Mouse (Mus musculus) liver, embryonic 14.5 days (tissue): ENCODE data around the gene Ebf4. TPM values are rescaled to one million over a fixed set of nuclear protein-coding genes. Genes with fewer than 3 reads are reported as not detected.

Source experiments
- ATAC-seq: fragments of 200-750 bp; cut with Nextera tagmentation; 2 replicates; pipeline ENCODE4 v1.8.0; 2017; ENCODE audit warnings: moderate number of reproducible peaks, mild to moderate bottlenecking, moderate library complexity; ENCODE audit not compliant: insufficient read depth
- DNase-seq, 3 experiments: peaks; one replicate each; pipeline ENCODE4 v3.0.0-alpha.2; 2012 to 2013; ENCODE audit warnings: low read depth in 3 of 3, low spot score in 3 of 3
- H3K27ac ChIP-seq: fragments of 300-500 bp; sonication (generic); 2 replicates; pipeline ENCODE4 v1.5.1; 2014; ENCODE audit warnings: moderate library complexity, mild to moderate bottlenecking, control low read depth, inconsistent platforms
- H3K27me3 ChIP-seq: fragments of 300-500 bp; sonication (generic); 2 replicates; pipeline ENCODE4 v1.6.1; 2014; ENCODE audit warnings: mild to moderate bottlenecking, low read length, moderate library complexity; ENCODE audit not compliant: control insufficient read depth, insufficient read depth
- H3K36me3 ChIP-seq: fragments of 300-500 bp; sonication (generic); replicated peaks from 2 replicates; pipeline ENCODE4 v1.6.1; 2014; ENCODE audit warnings: low read depth; ENCODE audit not compliant: control insufficient read depth, insufficient read depth
- H3K4me1 ChIP-seq, 2 experiments: fragments of 200-500 bp in 1 of 2; fragments of 300-500 bp in 1 of 2; sonication (generic) in 1 of 2; replicated peaks; 2 replicates each; pipeline ENCODE4 v1.6.1; 2012 to 2014; ENCODE audit warnings: antibody characterized with exemption in 1 of 2, inconsistent platforms in 1 of 2, low read length in 1 of 2; ENCODE audit not compliant: control insufficient read depth in 2 of 2, insufficient read depth in 2 of 2
- H3K4me2 ChIP-seq: fragments of 300-500 bp; sonication (generic); 2 replicates; pipeline ENCODE4 v1.6.1; 2014; ENCODE audit warnings: low read depth, mild to moderate bottlenecking, control low read depth, moderate library complexity
- H3K4me3 ChIP-seq, 2 experiments: fragments of 200-500 bp in 1 of 2; fragments of 300-500 bp in 1 of 2; sonication (generic) in 1 of 2; 2 replicates each; pipeline ENCODE4 v1.5.1; 2012 to 2014; ENCODE audit warnings: low read depth in 2 of 2, low read length in 2 of 2, mild to moderate bottlenecking in 2 of 2, control low read depth in 1 of 2, inconsistent platforms in 1 of 2, moderate library complexity in 1 of 2; ENCODE audit not compliant: insufficient read depth in 1 of 2
- H3K9ac ChIP-seq: fragments of 300-500 bp; sonication (generic); replicated peaks from 2 replicates; pipeline ENCODE4 v1.6.1; 2014; ENCODE audit warnings: mild to moderate bottlenecking, control low read depth, moderate library complexity
- H3K9me3 ChIP-seq: fragments of 300-500 bp; sonication (generic); 2 replicates; pipeline ENCODE4 v1.6.1; 2016; ENCODE audit warnings: low read length, mixed read lengths; ENCODE audit not compliant: control insufficient read depth
- CTCF ChIP-seq: IDR thresholded peaks from 2 replicates; pipeline ENCODE4 v1.5.1; 2016; ENCODE audit warnings: antibody characterized with exemption, low read depth, control low read depth
- EP300 ChIP-seq: IDR thresholded peaks from 2 replicates; pipeline ENCODE4 v1.6.1; 2016; ENCODE audit warnings: antibody characterized with exemption, low read depth
- WGBS: fragments of 180-500 bp; shearing (Covaris S2); extraction: QIAGEN DNeasy Blood & Tissue Kit; methylation state at CpG from one replicate; pipeline ENCODE4 v1.1.7; 2014; ENCODE audit not compliant: insufficient replicate concordance; 5-methylcytosine and 5-hydroxymethylcytosine counted together
- polyA plus RNA-seq, 2 experiments: library from polyadenylated mRNA; depleted of rRNA in 1 of 2; stranded (reverse) in 1 of 2; unstranded in 1 of 2; fragments of >200 nt; fragmentation: Nextera tagmentation in 1 of 2; extraction: Ambion mirVana in 1 of 2; gene quantifications; 2 replicates each; pipeline versions ENCODE4 v1.2.1 to v1.2.3; 2012 to 2014

Gene Ebf4
- polyA plus RNA-seq, 2 experiments = 0.32 TPM; not detected in 1

- Histone ChIP-seq H3K27ac (no peak overlapping the region), H3K4me2 (no peak overlapping the region), H3K9ac (no peak overlapping the region), H3K36me3 (peaks cover 54% of the 10 kb centered on the region), H3K4me3 (no peak overlapping the region), H3K4me1 (peaks cover 5 to 20% of the 10 kb centered on the region in 2 experiments), H3K27me3 (no peaks in the 10 kb centered on the region), H3K9me3 (no peaks in the 10 kb centered on the region)
- ATAC-seq (no peak), DNase-seq (no peak)
- 67% methylated on average over 4 of the region's 4 CpGs for WGBS
- TF ChIP-seq EP300 = no peak
- no peak for TF ChIP-seq CTCF
These were observed 14.2 kb upstream of the Ebf4 start for GRCm38 (mm10) chr2:130280818-130281217.

GRCm38 (mm10) chr2:130283854-130284654 lies 10.9 kb upstream of the Ebf4 start, which contains the start of gene Idh3b:
Gene Idh3b (minus strand): TSS chr2:130284547.
- peak within 1 kb of the TSS; percentile 76 to 80 for H3K4me3 ChIP-seq
- 1% methylated on average over 51 of the region's 51 CpGs for WGBS
- TF ChIP-seq EP300 (no peak), CTCF (no peak)
- peak within 1 kb of the TSS; percentile 93 for H3K4me2 ChIP-seq
- H3K9me3 ChIP-seq = no peaks in the 10 kb centered on the region
- peaks cover 24% of the 10 kb centered on the region for H3K36me3 ChIP-seq
- H3K27ac ChIP-seq = peak within 1 kb of the TSS; percentile 58
- peaks cover 5 to 10% of the 10 kb centered on the region in 2 experiments for H3K4me1 ChIP-seq
- DNase-seq (peak; percentile 68 to 72 (median 69)), ATAC-seq (peak; percentile 81)
- H3K9ac ChIP-seq = peak within 1 kb of the TSS; percentile 86
- H3K27me3 ChIP-seq = no peaks in the 10 kb centered on the region

DNA sequence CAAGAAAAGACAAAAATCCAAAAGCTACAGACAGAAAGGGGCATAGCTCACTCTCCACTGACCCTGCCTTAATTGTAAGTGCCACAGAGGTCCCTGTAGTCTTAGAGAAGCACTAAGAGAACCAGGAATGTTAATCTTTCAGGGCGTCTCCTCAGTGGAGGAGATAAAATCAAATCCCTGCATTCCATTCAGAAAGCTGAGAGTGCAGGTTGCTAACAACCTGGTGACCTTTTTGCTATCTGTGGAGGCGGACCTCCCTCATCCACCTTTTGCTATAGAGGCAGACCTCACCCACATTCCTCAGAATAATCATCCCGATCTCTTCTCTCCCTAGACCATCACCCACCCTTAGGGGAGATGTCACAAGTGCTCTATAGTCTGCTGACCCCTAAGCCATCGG lies 5.9 kb upstream of the Ebf4 start:
- Histone ChIP-seq H3K4me3 (no peak overlapping the region), H3K9me3 (no peaks in the 10 kb centered on the region), H3K9ac (no peak overlapping the region), H3K27me3 (peaks cover 23% of the 10 kb centered on the region), H3K4me2 (no peak overlapping the region), H3K36me3 (no peaks in the 10 kb centered on the region), H3K27ac (no peak overlapping the region), H3K4me1 (peaks cover 0 to 5% of the 10 kb centered on the region in 2 experiments; a peak in 1 of 4 replicates)
- WGBS = 53% methylated on average over 4 of the region's 4 CpGs
- TF ChIP-seq CTCF = no peak
- no peak for TF ChIP-seq EP300
- no peak for ATAC-seq
- no peak for DNase-seq

DNA sequence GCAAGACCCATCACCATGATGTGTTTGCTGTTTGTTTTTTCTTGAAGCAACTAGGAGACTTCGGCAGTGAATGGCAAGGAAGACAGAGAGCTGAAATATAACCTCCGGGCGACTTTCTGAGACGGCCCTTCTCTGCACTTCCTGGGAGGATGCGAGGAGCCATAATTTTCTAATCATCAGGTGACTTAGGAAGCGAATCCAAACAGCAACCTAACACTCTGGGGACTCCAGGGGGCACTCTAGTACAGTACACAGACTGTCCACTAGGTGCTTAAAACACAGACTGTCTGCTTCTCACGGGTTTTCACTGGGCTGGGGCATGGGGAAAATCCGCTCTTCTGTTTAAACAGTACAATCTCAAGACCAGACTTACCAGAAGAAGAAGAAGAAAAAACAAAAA lies 3.5 kb upstream of the Ebf4 start:
- TF ChIP-seq EP300 (no peak), CTCF (peak; percentile 82)
- H3K36me3 ChIP-seq = no peaks in the 10 kb centered on the region
- H3K27me3 ChIP-seq = peaks cover 47% of the 10 kb centered on the region
- WGBS = 7% methylated on average over 8 of the region's 8 CpGs
- H3K4me3 ChIP-seq = no peak overlapping the region
- no peak overlapping the region for H3K9ac ChIP-seq
- 0 out of 4 replicates have a peak, but pooled peaks cover 0 to 3% of the 10 kb centered on the region in 2 experiments for H3K4me1 ChIP-seq
- DNase-seq (no peak), ATAC-seq (peak; percentile 30; the same call in 1 of the 2 replicates)
- H3K27ac ChIP-seq = no peak overlapping the region
- no peaks in the 10 kb centered on the region for H3K9me3 ChIP-seq
- no peak overlapping the region for H3K4me2 ChIP-seq

DNA sequence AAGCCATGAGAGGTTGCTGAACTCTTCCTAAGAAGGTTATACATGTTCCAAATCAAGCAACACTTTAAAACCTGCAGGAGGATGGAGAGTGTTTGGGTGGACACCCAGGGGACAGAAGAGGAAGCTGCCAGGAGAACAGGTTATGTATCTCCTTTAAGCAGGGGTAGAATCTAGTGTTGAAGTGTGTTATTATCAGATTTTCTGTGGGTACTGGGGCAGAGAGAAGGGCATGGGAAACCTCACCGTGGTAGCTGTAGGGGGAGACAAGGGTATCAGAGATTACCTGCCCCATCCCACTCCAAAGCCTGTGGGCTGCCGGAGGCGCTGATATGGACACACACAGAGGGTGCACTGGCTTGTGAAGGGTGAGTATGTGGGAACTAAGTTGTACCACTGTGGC lies 2.0 kb upstream of the Ebf4 start:
- H3K4me2 ChIP-seq = no peak overlapping the region
- no peak for DNase-seq
- TF ChIP-seq EP300 = no peak
- TF ChIP-seq CTCF = no peak
- H3K27ac ChIP-seq = no peak overlapping the region
- H3K4me1 ChIP-seq = 0 out of 4 replicates have a peak, but pooled peaks cover 0 to 3% of the 10 kb centered on the region in 2 experiments
- 22% methylated on average over 3 of the region's 3 CpGs for WGBS
- no peak overlapping the region for H3K9ac ChIP-seq
- H3K36me3 ChIP-seq = no peaks in the 10 kb centered on the region
- peaks cover 60% of the 10 kb centered on the region for H3K27me3 ChIP-seq
- no peak overlapping the region for H3K4me3 ChIP-seq
- no peak for ATAC-seq
- H3K9me3 ChIP-seq = no peaks in the 10 kb centered on the region
